Mouse (Mus musculus) bone marrow, adult 2 months (tissue): ENCODE results near the gene Thbs3.

Source experiments
- CTCF ChIP-seq: fragments of 200-500 bp; IDR thresholded peaks from 2 replicates; pipeline ENCODE4 v1.5.1; 2011; ENCODE audit warnings: low read length, control low read depth; ENCODE audit not compliant: control insufficient read depth, insufficient read depth
- POLR2A ChIP-seq: fragments of 200-500 bp; IDR thresholded peaks from 2 replicates; pipeline ENCODE4 v1.6.1; 2011; ENCODE audit warnings: low read depth, mild to moderate bottlenecking, control low read depth, low read length, borderline replicate concordance; ENCODE audit not compliant: control insufficient read depth

DNA sequence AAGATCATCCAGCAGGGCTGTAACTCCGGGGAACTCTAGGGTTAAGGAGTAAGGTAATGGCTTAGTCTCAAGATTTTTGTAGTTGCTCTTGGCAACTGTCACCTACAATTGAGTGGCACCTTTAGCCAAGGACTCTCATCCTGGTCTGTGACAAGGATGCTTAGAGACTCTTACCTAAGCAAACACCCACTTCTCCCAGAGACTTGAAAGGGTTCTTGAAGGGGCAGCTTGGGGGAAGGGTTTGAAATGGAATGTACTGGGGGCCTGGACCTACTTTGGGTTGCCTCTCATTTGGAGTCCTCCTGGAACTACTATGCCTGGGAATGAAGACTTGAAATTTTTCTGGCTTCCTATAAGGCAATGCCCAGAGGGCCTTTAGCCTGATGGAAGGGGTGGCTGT, 3.3 kb downstream of the Thbs3 start:
- TF ChIP-seq CTCF (no peak), POLR2A (no peak)
